Mouse (Mus musculus) bone marrow, adult 2 months (tissue): Measurements from ENCODE around the gene Bcas3. TPM values are rescaled to one million over a fixed set of nuclear protein-coding genes. Genes with fewer than 3 reads are reported as not detected.

Experiments
- H3K27ac ChIP-seq: fragments of 200-500 bp; 2 replicates; pipeline ENCODE4 v1.5.1; 2012; ENCODE audit warnings: low read depth, mild to moderate bottlenecking, control low read depth, inconsistent platforms, low read length; ENCODE audit not compliant: control insufficient read depth, poor library complexity, insufficient read depth
- H3K4me1 ChIP-seq: fragments of 200-500 bp; 2 replicates; pipeline ENCODE4 v1.6.1; 2011; ENCODE audit warnings: low read length; ENCODE audit not compliant: control insufficient read depth, insufficient read depth
- H3K4me3 ChIP-seq: fragments of 200-500 bp; replicated peaks from 2 replicates; pipeline ENCODE3; 2011; ENCODE audit warnings: mild to moderate bottlenecking, low read depth, low read length, control low read depth; ENCODE audit not compliant: control insufficient read depth
- CTCF ChIP-seq: fragments of 200-500 bp; IDR thresholded peaks from 2 replicates; pipeline ENCODE4 v1.5.1; 2011; ENCODE audit warnings: low read length, control low read depth; ENCODE audit not compliant: control insufficient read depth, insufficient read depth
- POLR2A ChIP-seq: fragments of 200-500 bp; IDR thresholded peaks from 2 replicates; pipeline ENCODE4 v1.6.1; 2011; ENCODE audit warnings: low read depth, mild to moderate bottlenecking, control low read depth, low read length, borderline replicate concordance; ENCODE audit not compliant: control insufficient read depth
- WGBS: fragments of 180-500 bp; shearing (Covaris S2); methylation state at CpG from one replicate; pipeline ENCODE4 v1.1.7; 2018; 5-methylcytosine and 5-hydroxymethylcytosine counted together
- polyA plus RNA-seq: library from polyadenylated mRNA; stranded (reverse); fragments of >200 nt; gene quantifications from 2 replicates; pipeline ENCODE4 v1.2.4, GENCODE M21; 2011; ENCODE audit warnings: low replicate concordance; ENCODE audit not compliant: missing spikeins, insufficient read depth, insufficient read length

The Bcas3 gene
- polyA plus RNA-seq, 1 experiment = 19.5 TPM

GRCm38 (mm10) chr11:85632568-85632981 is 279.6 kb downstream of the Bcas3 start:
- H3K4me3 ChIP-seq = no peak overlapping the region
- H3K27ac ChIP-seq = no peak overlapping the region
- no peaks in the 10 kb centered on the region; the same call in none of the 2 replicates for H3K4me1 ChIP-seq
- TF ChIP-seq CTCF (no peak), POLR2A (no peak)
- 90% methylated on average over 2 of the region's 2 CpGs for whole genome bisulfite sequencing

- Histone ChIP-seq H3K4me3 (no peak overlapping the region), H3K27ac (no peak overlapping the region), H3K4me1 (no peaks in the 10 kb centered on the region)
- 87% methylated on average over 12 of the region's 12 CpGs for WGBS
- TF ChIP-seq POLR2A = no peak
- TF ChIP-seq CTCF = no peak
Measured at GRCm38 (mm10) chr11:85638696-85639495, 285.9 kb downstream of the Bcas3 start.

- H3K27ac ChIP-seq = no peak overlapping the region
- H3K4me1 ChIP-seq = no peaks in the 10 kb centered on the region
- TF ChIP-seq CTCF = no peak
- TF ChIP-seq POLR2A = no peak
- H3K4me3 ChIP-seq = no peak overlapping the region
- WGBS = 67% methylated on average over 5 of the region's 5 CpGs
Measured at GRCm38 (mm10) chr11:85640659-85641058, 287.7 kb downstream of the Bcas3 start.

GRCm38 (mm10) chr11:85641486-85641885 is 288.5 kb downstream of the Bcas3 start:
- TF ChIP-seq POLR2A (no peak), CTCF (no peak)
- Histone ChIP-seq H3K4me1 (no peaks in the 10 kb centered on the region), H3K27ac (no peak overlapping the region), H3K4me3 (no peak overlapping the region)
- WGBS = 84% methylated on average over 4 of the region's 4 CpGs

- no peak for TF ChIP-seq POLR2A
- TF ChIP-seq CTCF = no peak
- Histone ChIP-seq H3K27ac (no peak overlapping the region), H3K4me1 (no peaks in the 10 kb centered on the region), H3K4me3 (no peak overlapping the region)
- WGBS = 78% methylated on average over 6 of the region's 6 CpGs
Measured at GRCm38 (mm10) chr11:85642591-85642990, 289.6 kb downstream of the Bcas3 start.

- no peaks in the 10 kb centered on the region for H3K4me1 ChIP-seq
- 72% methylated on average over 4 of the region's 4 CpGs for WGBS
- no peak overlapping the region for H3K27ac ChIP-seq
- no peak for TF ChIP-seq POLR2A
- no peak for TF ChIP-seq CTCF
- H3K4me3 ChIP-seq = no peak overlapping the region
Measured at GRCm38 (mm10) chr11:85643025-85643424, 290.1 kb downstream of the Bcas3 start.

GRCm38 (mm10) chr11:85643479-85644000 is 290.6 kb downstream of the Bcas3 start:
- WGBS = 87% methylated on average over 10 of the region's 10 CpGs
- no peak overlapping the region for H3K27ac ChIP-seq
- H3K4me3 ChIP-seq = no peak overlapping the region
- no peaks in the 10 kb centered on the region for H3K4me1 ChIP-seq
- TF ChIP-seq POLR2A (no peak), CTCF (no peak)

GRCm38 (mm10) chr11:85644027-85644747 is 291.2 kb downstream of the Bcas3 start:
- Histone ChIP-seq H3K4me1 (no peaks in the 10 kb centered on the region), H3K4me3 (no peak overlapping the region), H3K27ac (no peak overlapping the region)
- TF ChIP-seq CTCF (no peak), POLR2A (no peak)
- 63% methylated on average over 12 of the region's 12 CpGs for WGBS

GRCm38 (mm10) chr11:85644748-85645060 is 291.7 kb downstream of the Bcas3 start:
- WGBS = 72% methylated on average over 6 of the region's 6 CpGs
- no peak overlapping the region for H3K4me3 ChIP-seq
- TF ChIP-seq CTCF (no peak), POLR2A (no peak)
- no peaks in the 10 kb centered on the region for H3K4me1 ChIP-seq
- no peak overlapping the region for H3K27ac ChIP-seq
